Mouse (Mus musculus) brown adipose tissue, adult 24 weeks (tissue): ENCODE data around the gene Tomm34. TPM values are rescaled to one million over a fixed set of nuclear protein-coding genes. Genes with fewer than 3 reads are reported as not detected.

Experiments used
- H3K27ac ChIP-seq: fragments of 200-500 bp; replicated peaks from 2 replicates; pipeline ENCODE4 v1.5.1; 2012; ENCODE audit warnings: low read depth, mild to moderate bottlenecking, low read length
- H3K4me1 ChIP-seq: fragments of 200-500 bp; 2 replicates; pipeline ENCODE4 v1.6.1; 2012; ENCODE audit warnings: low read length, mixed read lengths; ENCODE audit not compliant: control insufficient read depth, insufficient read depth, insufficient read length
- H3K4me3 ChIP-seq: fragments of 200-500 bp; 2 replicates; pipeline ENCODE4 v1.5.1; 2012; ENCODE audit warnings: low read depth, mild to moderate bottlenecking, low read length, moderate library complexity; ENCODE audit not compliant: insufficient read depth
- polyA plus RNA-seq: library from polyadenylated mRNA; stranded (reverse); fragments of >200 nt; gene quantifications from 2 replicates; pipeline ENCODE4 v1.2.4, GENCODE M21; 2012; ENCODE audit not compliant: missing spikeins, insufficient read depth, insufficient read length

The Tomm34 gene
- polyA plus RNA-seq, 1 experiment: 21.0 TPM

DNA sequence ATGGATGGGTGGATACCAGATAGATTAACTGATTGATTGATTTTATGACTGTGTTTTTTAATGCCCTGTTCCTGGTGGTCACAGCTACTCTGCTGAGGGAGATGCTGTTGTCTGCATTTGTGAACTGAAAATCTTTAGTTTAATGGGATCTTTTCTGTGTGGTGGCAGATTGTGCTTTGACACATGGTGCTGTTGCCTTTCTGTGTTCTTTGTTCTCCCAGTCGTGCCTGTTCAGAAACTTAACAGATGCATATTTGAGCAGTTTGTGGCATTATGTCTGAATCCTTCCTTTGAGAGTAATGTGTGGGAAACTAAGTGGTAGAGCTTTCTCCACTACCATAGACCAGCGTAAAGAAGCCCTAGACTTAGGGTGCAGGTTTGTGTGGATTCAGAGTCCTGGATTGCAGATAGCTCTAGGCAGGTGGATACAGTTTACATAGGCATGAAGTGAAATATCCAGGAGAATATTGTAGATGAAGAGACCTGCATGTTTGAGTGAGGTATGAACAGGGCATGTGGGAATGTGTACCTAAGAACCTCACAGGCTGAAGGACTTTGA is 62.9 kb downstream of the Tomm34 start:
- Histone ChIP-seq H3K4me3 (no peak overlapping the region), H3K27ac (no peak overlapping the region; the same call in 1 of the 2 replicates), H3K4me1 (peaks cover 42% of the 10 kb centered on the region)

GRCm38 (mm10) chr2:164007547-164007946 is 63.4 kb downstream of the Tomm34 start:
- H3K4me1 ChIP-seq: peaks cover 47% of the 10 kb centered on the region
- H3K4me3 ChIP-seq: no peak overlapping the region
- no peak overlapping the region; the same call in 1 of the 2 replicates for H3K27ac ChIP-seq

GRCm38 (mm10) chr2:164006932-164007331 is 64.0 kb downstream of the Tomm34 start:
- peaks cover 51% of the 10 kb centered on the region for H3K4me1 ChIP-seq
- H3K27ac ChIP-seq: no peak overlapping the region; the same call in 1 of the 2 replicates

GRCm38 (mm10) chr2:164004503-164004902 is 66.5 kb downstream of the Tomm34 start:
- Histone ChIP-seq H3K4me1 (peaks cover 49% of the 10 kb centered on the region), H3K27ac (no peak overlapping the region), H3K4me3 (no peak overlapping the region)

More at GRCm38 (mm10) chr2:164006932-164007331, 64.0 kb downstream of the Tomm34 start:
- no peak overlapping the region for H3K4me3 ChIP-seq

Other genes starting within 250 kb of the Tomm34 start
- not detected in 2 replicates for gene Kcnk15, start 217.5 kb downstream of the Tomm34 start, polyA plus RNA-seq
- gene Rims4, start 152.5 kb downstream of the Tomm34 start, polyA plus RNA-seq: 5.5 and 9.0 TPM in 2 replicates
- 226 and 247 TPM in 2 replicates for gene Ywhab, start 76.2 kb downstream of the Tomm34 start, polyA plus RNA-seq
- gene Pabpc1l, start 45.7 kb downstream of the Tomm34 start, polyA plus RNA-seq: not detected in 2 replicates
- gene Stk4, start 847 bp downstream of the Tomm34 start, polyA plus RNA-seq: 16.8 and 17.8 TPM in 2 replicates
- not detected in 2 replicates for gene Kcns1, start 99.9 kb upstream of the Tomm34 start, polyA plus RNA-seq
- gene Wfdc5, start 111.6 kb upstream of the Tomm34 start, polyA plus RNA-seq: not detected in 2 replicates
- gene Wfdc12, start 119.4 kb upstream of the Tomm34 start, polyA plus RNA-seq: not detected in 2 replicates
- gene Wfdc15a, start 129.0 kb upstream of the Tomm34 start, polyA plus RNA-seq: not detected in 2 replicates
- not detected in 2 replicates for gene Wfdc15b, start 150.5 kb upstream of the Tomm34 start, polyA plus RNA-seq
- gene Svs2, start 167.3 kb upstream of the Tomm34 start, polyA plus RNA-seq: not detected in 2 replicates
- not detected in 2 replicates for gene Svs3b, start 185.5 kb upstream of the Tomm34 start, polyA plus RNA-seq
- not detected in 2 replicates for gene Svs4, start 207.3 kb upstream of the Tomm34 start, polyA plus RNA-seq
- gene Svs3a, start 218.1 kb upstream of the Tomm34 start, polyA plus RNA-seq: not detected in 2 replicates
- gene Svs6, start 245.6 kb upstream of the Tomm34 start, polyA plus RNA-seq: not detected in 2 replicates